Mouse (Mus musculus) cerebellum, adult 2 months (tissue): ENCODE results near the gene Vsig10.

ENCODE experiments used
- CTCF ChIP-seq: fragments of 200-500 bp; IDR thresholded peaks from 2 replicates; pipeline ENCODE4 v1.5.1; 2011; ENCODE audit warnings: low read depth, mild to moderate bottlenecking, control low read depth, low read length, moderate library complexity, borderline replicate concordance; ENCODE audit not compliant: insufficient read depth
- POLR2A ChIP-seq: fragments of 200-500 bp; IDR thresholded peaks from 2 replicates; pipeline ENCODE4 v1.6.1; 2011; ENCODE audit warnings: low read length, control low read depth, borderline replicate concordance; ENCODE audit not compliant: insufficient read depth

DNA sequence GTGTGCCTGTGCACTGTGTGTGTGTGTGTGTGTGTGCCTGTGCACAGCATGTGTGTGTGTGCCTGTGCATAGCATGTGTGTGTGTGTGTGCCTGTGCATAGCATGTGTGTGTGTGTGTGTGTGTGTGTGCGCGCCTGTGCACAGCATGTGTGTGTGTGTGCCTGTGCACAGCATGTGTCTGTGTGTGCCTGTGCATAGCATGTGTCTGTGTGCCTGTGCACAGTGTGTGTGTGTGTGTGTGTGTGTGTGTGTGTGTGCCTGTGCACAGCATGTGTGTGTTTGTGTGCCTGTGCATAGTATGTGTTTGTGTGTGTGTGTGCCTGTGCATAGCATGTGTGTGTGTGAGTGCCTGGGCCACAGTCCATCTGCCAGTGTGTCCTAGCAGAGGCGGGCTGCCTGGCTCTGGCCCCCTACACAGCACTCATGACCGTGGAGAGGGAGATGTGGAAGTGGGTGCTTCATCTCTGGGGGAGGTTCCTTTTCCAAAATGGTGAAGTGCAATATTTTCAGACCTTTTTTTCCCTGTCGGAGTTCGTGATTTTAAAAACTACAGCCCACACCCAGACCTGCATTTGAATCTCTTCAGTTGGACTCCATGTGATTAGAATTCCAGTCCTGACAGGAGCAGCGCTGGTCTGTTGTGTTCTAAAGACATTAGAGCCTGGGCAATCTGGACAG lies 55.6 kb downstream of the Vsig10 start:
- TF ChIP-seq POLR2A (no peak), CTCF (no peak)
